Mouse (Mus musculus) splenic B cell, adult 2 months (primary cell): Measurements from ENCODE around the gene Spsb4.

Source experiments
- DNase-seq: peaks from one replicate; pipeline ENCODE4 v3.0.0-alpha.2; 2011; ENCODE audit warnings: low read depth, low spot score
- H3K27me3 ChIP-seq: 2 replicates; pipeline ENCODE4 v1.6.1; 2012; ENCODE audit warnings: mild to moderate bottlenecking, low read length, moderate library complexity, mixed read lengths; ENCODE audit not compliant: control insufficient read depth, poor library complexity, insufficient read depth, severe bottlenecking
- H3K36me3 ChIP-seq: 2 replicates; pipeline ENCODE4 v1.6.1; 2012; ENCODE audit warnings: mild to moderate bottlenecking, low read length, moderate library complexity, mixed read lengths; ENCODE audit not compliant: control insufficient read depth, poor library complexity, insufficient read depth, severe bottlenecking

The Spsb4 gene

GRCm38 (mm10) chr9:96979417-96980030 lies 39.1 kb downstream of the Spsb4 start:
- no peaks in the 10 kb centered on the region for H3K27me3 ChIP-seq
- DNase-seq, result no peak
- no peaks in the 10 kb centered on the region for H3K36me3 ChIP-seq

GRCm38 (mm10) chr9:96978147-96978782 lies 40.4 kb downstream of the Spsb4 start:
- H3K27me3 ChIP-seq, result no peaks in the 10 kb centered on the region
- DNase-seq, result no peak
- no peaks in the 10 kb centered on the region for H3K36me3 ChIP-seq

- no peak for DNase-seq
- no peaks in the 10 kb centered on the region for H3K36me3 ChIP-seq
- H3K27me3 ChIP-seq, result no peaks in the 10 kb centered on the region
These were observed 41.1 kb downstream of the Spsb4 start for GRCm38 (mm10) chr9:96977287-96978145.

GRCm38 (mm10) chr9:96973091-96973490 lies 45.6 kb downstream of the Spsb4 start:
- DNase-seq, result no peak
- Histone ChIP-seq H3K36me3 (no peaks in the 10 kb centered on the region), H3K27me3 (no peaks in the 10 kb centered on the region; the same call in 1 of the 2 replicates)

- no peak for DNase-seq
- Histone ChIP-seq H3K27me3 (no peaks in the 10 kb centered on the region; the same call in 1 of the 2 replicates), H3K36me3 (no peaks in the 10 kb centered on the region)
These were observed 46.8 kb downstream of the Spsb4 start for GRCm38 (mm10) chr9:96971625-96972404.

- Histone ChIP-seq H3K27me3 (no peaks in the 10 kb centered on the region; the same call in 1 of the 2 replicates), H3K36me3 (no peaks in the 10 kb centered on the region)
- DNase-seq, result no peak
These were observed 51.1 kb downstream of the Spsb4 start for GRCm38 (mm10) chr9:96967516-96967915.

- Histone ChIP-seq H3K27me3 (no peaks in the 10 kb centered on the region; the same call in 1 of the 2 replicates), H3K36me3 (no peaks in the 10 kb centered on the region)
- DNase-seq, result no peak
These were observed 52.2 kb downstream of the Spsb4 start for GRCm38 (mm10) chr9:96966465-96966864.

- H3K27me3 ChIP-seq, result no peaks in the 10 kb centered on the region
- H3K36me3 ChIP-seq, result no peaks in the 10 kb centered on the region
- DNase-seq, result no peak
These were observed 55.0 kb downstream of the Spsb4 start for GRCm38 (mm10) chr9:96963443-96964215.

GRCm38 (mm10) chr9:96962714-96963113 lies 55.9 kb downstream of the Spsb4 start:
- DNase-seq, result no peak

GRCm38 (mm10) chr9:96961986-96962701 lies 56.5 kb downstream of the Spsb4 start:
- DNase-seq, result no peak
- H3K27me3 ChIP-seq, result no peaks in the 10 kb centered on the region
- H3K36me3 ChIP-seq, result no peaks in the 10 kb centered on the region

More at GRCm38 (mm10) chr9:96962714-96963113, 55.9 kb downstream of the Spsb4 start:
- Histone ChIP-seq H3K27me3 (no peaks in the 10 kb centered on the region), H3K36me3 (no peaks in the 10 kb centered on the region)

GRCm38 (mm10) chr9:96961006-96961405 lies 57.6 kb downstream of the Spsb4 start:
- H3K27me3 ChIP-seq, result no peaks in the 10 kb centered on the region
- H3K36me3 ChIP-seq, result no peaks in the 10 kb centered on the region
- peak; percentile 26 for DNase-seq

GRCm38 (mm10) chr9:96960241-96960640 lies 58.4 kb downstream of the Spsb4 start:
- Histone ChIP-seq H3K27me3 (no peaks in the 10 kb centered on the region), H3K36me3 (no peaks in the 10 kb centered on the region)
- DNase-seq, result peak; percentile 42

GRCm38 (mm10) chr9:96959469-96959868 lies 59.2 kb downstream of the Spsb4 start:
- Histone ChIP-seq H3K36me3 (no peaks in the 10 kb centered on the region), H3K27me3 (no peaks in the 10 kb centered on the region)
- DNase-seq, result no peak
